Mouse (Mus musculus) ES-Bruce4 (cell line): ENCODE measurements around the gene Ap2m1.

Experiments
- CTCF ChIP-seq: IDR thresholded peaks from one replicate; pipeline ENCODE4 v1.8.1; 2011; ENCODE audit warnings: low read depth, low read length
- EP300 ChIP-seq: IDR thresholded peaks from 2 replicates; pipeline ENCODE4 v1.6.1; 2011; ENCODE audit warnings: low read depth, low read length; ENCODE audit not compliant: insufficient read depth
- POLR2A ChIP-seq: IDR thresholded peaks from one replicate; pipeline ENCODE4 v1.8.1; 2011; ENCODE audit warnings: low read length; ENCODE audit not compliant: insufficient read depth

DNA sequence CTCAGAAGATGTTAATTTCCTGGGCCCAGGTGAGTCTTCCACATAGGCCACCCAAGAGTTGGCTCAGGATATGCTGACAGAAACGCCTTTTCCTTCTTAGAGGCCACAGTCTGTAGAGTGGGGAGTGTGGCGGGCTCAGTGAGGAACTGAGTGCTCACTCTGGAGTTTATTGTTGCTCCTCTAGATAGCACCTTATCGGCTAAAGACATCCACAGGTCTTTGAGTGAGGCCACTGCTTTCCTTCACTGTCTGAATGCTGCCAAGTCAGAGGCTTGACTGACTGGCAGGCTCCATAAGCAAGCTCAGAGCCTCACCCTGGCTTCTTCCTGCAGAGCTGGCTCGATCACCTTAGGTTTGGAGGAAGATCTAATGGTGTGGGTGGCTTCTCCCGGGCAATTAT lies 6.5 kb upstream of the Ap2m1 start:
- TF ChIP-seq CTCF = no peak
- TF ChIP-seq POLR2A = no peak
- TF ChIP-seq EP300 = no peak
